Mouse (Mus musculus): Measurements from ENCODE around the gene Car11. TPM values are rescaled to one million over a fixed set of nuclear protein-coding genes. Genes with fewer than 3 reads are reported as not detected.

Gene Car11
- polyA plus RNA-seq, 1 experiment from 2014 or later: 8.8 TPM

DNA sequence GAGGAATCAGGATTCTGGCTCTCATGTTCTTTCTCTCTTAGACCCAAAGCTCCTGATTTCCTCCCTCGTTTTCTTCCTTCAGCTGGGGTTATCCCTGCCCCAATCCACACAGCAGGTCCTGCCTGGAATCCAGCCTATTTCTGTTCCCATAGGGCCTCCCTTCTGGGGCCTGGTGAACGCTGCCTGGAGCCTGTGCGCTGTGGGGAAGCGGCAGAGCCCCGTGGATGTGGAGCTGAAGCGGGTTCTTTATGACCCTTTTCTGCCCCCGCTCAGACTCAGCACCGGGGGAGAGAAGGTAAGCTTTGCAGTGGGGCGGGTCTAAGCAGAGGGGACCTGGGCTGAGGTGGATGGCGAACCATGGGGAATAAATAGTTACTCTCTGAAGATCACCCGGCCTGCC lies 1.4 kb downstream of the Car11 start:
- peak overlapping the region; percentile 46; the same call in 1 of the 2 replicates for H3K9ac ChIP-seq (ENCODE audit: low read depth, low read length)
- peak overlapping the region; percentile 58 for H3K4me2 ChIP-seq (replicated peaks; ENCODE audit: low read depth, low read length)
- H3K4me1 ChIP-seq (replicated peaks; ENCODE audit: control insufficient read depth, insufficient read depth, low read length): peaks cover 18% of the 10 kb centered on the region
- peaks cover 20% of the 10 kb centered on the region for H3K27me3 ChIP-seq (ENCODE audit: control insufficient read depth, insufficient read depth, low read length)
- no peaks in the 10 kb centered on the region for H3K9me3 ChIP-seq (ENCODE audit: control insufficient read depth, low read length)
- H3K27ac ChIP-seq (ENCODE audit: low read depth, low read length): no peak overlapping the region; the same call in 1 of the 2 replicates
- WGBS: 29% methylated on average over 11 of the region's 11 CpGs
- no peaks in the 10 kb centered on the region for H3K36me3 ChIP-seq (ENCODE audit: control insufficient read depth, insufficient read depth, low read length)
- DNase-seq (ENCODE audit: low spot score) (no peak), ATAC-seq (ENCODE audit: low FRiP score) (no peak)
- peak overlapping the region; percentile 33 for H3K4me3 ChIP-seq (ENCODE audit: low read depth, low read length)

DNA sequence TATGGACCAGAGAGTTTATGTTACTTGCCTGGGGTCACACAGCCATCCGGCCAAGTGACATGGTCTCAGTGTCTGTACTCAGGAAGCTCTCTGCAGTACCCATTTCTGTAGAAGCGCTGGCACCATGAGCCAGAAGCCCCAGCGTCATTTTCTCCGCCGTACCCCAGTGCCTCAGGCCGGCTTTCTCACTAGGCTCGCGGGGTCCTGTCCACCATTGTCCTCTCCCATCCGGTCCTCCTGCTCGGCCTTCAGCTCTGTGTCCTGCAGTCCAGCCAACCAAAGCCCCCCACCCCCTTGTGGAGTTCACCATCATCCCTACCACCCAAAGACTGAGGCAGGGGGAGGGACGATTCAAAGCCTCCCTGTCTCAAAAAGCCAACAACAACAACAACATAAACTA lies 2.0 kb downstream of the Car11 start:
- Histone ChIP-seq H3K4me1 (replicated peaks; ENCODE audit: control insufficient read depth, insufficient read depth, low read length) (peaks cover 23% of the 10 kb centered on the region), H3K27me3 (ENCODE audit: control insufficient read depth, insufficient read depth, low read length) (peaks cover 20% of the 10 kb centered on the region), H3K9me3 (ENCODE audit: control insufficient read depth, low read length) (no peaks in the 10 kb centered on the region), H3K4me2 (replicated peaks; ENCODE audit: low read depth, low read length) (no peak overlapping the region; the same call in 1 of the 2 replicates), H3K36me3 (ENCODE audit: control insufficient read depth, insufficient read depth, low read length) (no peaks in the 10 kb centered on the region), H3K27ac (ENCODE audit: low read depth, low read length) (no peak overlapping the region), H3K4me3 (ENCODE audit: low read depth, low read length) (no peak overlapping the region), H3K9ac (ENCODE audit: low read depth, low read length) (no peak overlapping the region)
- WGBS: 83% methylated on average over 11 of the region's 11 CpGs
- DNase-seq (ENCODE audit: low spot score) (no peak), ATAC-seq (ENCODE audit: low FRiP score) (no peak)

DNA sequence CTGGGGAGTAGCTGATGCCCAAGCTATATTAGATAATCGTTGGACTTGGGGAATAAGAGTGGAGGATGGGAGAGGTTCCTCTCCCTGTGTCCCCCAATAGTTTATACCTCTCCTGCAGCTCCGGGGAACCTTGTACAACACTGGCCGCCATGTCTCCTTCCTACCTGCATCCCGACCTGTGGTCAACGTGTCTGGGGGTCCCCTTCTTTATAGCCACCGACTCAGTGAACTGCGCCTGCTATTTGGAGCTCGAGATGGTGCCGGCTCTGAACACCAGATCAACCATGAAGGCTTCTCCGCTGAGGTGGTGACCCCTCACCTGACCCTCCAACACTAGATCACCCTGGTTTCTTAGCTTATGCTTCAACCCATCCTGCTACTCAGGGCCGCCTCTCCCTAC lies 2.7 kb downstream of the Car11 start:
- no peak overlapping the region for H3K9ac ChIP-seq (ENCODE audit: low read depth, low read length)
- H3K27ac ChIP-seq (ENCODE audit: low read depth, low read length): no peak overlapping the region
- no peaks in the 10 kb centered on the region for H3K36me3 ChIP-seq (ENCODE audit: control insufficient read depth, insufficient read depth, low read length)
- H3K4me3 ChIP-seq (ENCODE audit: low read depth, low read length): no peak overlapping the region
- no peak overlapping the region for H3K4me2 ChIP-seq (replicated peaks; ENCODE audit: low read depth, low read length)
- H3K27me3 ChIP-seq (ENCODE audit: control insufficient read depth, insufficient read depth, low read length): peaks cover 20% of the 10 kb centered on the region
- no peak for DNase-seq (ENCODE audit: low spot score)
- H3K4me1 ChIP-seq (replicated peaks; ENCODE audit: control insufficient read depth, insufficient read depth, low read length): peaks cover 24% of the 10 kb centered on the region
- no peak for ATAC-seq (ENCODE audit: low FRiP score)
- 90% methylated on average over 11 of the region's 11 CpGs for WGBS
- no peaks in the 10 kb centered on the region for H3K9me3 ChIP-seq (ENCODE audit: control insufficient read depth, low read length)

DNA sequence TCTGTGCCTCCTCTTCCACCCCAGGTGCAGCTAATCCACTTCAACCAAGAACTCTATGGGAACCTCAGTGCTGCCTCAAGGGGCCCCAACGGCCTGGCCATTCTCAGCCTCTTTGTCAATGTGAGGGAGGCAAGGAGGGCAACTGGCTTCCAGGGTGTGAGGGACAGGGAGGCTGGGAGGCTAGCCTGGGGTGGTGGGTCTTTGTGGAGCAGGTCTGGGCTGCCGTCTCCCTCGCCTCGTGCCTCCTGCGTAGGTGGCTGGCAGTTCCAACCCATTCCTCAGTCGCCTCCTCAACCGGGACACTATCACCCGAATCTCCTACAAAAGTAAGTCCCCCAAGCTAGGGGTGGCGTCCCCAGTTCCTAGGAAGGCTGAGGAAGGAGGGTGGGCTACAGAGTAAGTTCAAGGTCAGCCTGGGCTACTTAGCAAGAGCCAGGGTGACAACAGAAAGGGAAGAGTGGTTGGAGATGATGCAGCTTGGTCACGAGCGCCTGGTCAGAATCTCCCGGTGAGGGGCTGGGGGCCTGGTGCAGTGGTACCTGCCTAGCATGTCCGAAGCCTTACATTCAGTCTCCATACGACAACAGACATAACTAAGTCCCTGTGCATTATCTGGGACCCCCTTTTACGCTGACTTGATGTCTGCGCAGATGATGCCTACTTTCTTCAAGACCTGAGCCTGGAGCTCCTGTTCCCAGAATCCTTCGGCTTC lies 3.3 kb downstream of the Car11 start:
- ATAC-seq (ENCODE audit: low FRiP score) (no peak), DNase-seq (ENCODE audit: low spot score) (no peak)
- Histone ChIP-seq H3K9me3 (ENCODE audit: control insufficient read depth, low read length) (no peaks in the 10 kb centered on the region), H3K27ac (ENCODE audit: low read depth, low read length) (no peak overlapping the region), H3K27me3 (ENCODE audit: control insufficient read depth, insufficient read depth, low read length) (peaks cover 20% of the 10 kb centered on the region), H3K4me2 (replicated peaks; ENCODE audit: low read depth, low read length) (no peak overlapping the region), H3K9ac (ENCODE audit: low read depth, low read length) (no peak overlapping the region), H3K4me3 (ENCODE audit: low read depth, low read length) (no peak overlapping the region), H3K4me1 (replicated peaks; ENCODE audit: control insufficient read depth, insufficient read depth, low read length) (peaks cover 30% of the 10 kb centered on the region), H3K36me3 (ENCODE audit: control insufficient read depth, insufficient read depth, low read length) (no peaks in the 10 kb centered on the region)
- 89% methylated on average over 17 of the region's 17 CpGs for WGBS

DNA sequence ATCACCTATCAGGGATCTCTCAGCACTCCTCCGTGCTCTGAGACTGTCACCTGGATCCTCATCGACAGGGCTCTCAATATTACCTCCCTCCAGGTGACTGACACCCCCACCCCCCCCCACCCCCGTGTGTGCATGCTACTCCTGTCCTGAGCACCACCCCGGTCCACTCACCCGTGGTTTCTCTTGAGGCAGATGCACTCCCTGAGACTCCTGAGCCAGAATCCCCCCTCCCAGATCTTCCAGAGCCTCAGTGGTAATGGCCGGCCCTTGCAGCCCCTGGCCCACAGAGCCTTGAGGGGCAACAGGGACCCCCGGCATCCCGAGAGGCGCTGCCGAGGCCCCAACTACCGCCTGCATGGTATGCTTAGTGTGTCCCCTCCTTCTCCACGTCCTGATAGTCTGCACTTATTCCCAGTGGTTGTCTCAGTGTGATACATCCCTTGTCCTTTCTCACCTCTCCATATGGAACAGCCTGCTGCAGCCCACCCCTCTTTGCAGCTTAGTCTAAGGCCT lies 3.9 kb downstream of the Car11 start:
- Histone ChIP-seq H3K27ac (ENCODE audit: low read depth, low read length) (peak overlapping the region; percentile 81), H3K4me3 (ENCODE audit: low read depth, low read length) (peak overlapping the region; percentile 39), H3K4me2 (replicated peaks; ENCODE audit: low read depth, low read length) (peak overlapping the region; percentile 95), H3K9me3 (ENCODE audit: control insufficient read depth, low read length) (no peaks in the 10 kb centered on the region), H3K4me1 (replicated peaks; ENCODE audit: control insufficient read depth, insufficient read depth, low read length) (peaks cover 35% of the 10 kb centered on the region), H3K9ac (ENCODE audit: low read depth, low read length) (peak overlapping the region; percentile 50; the same call in 1 of the 2 replicates), H3K36me3 (ENCODE audit: control insufficient read depth, insufficient read depth, low read length) (no peaks in the 10 kb centered on the region), H3K27me3 (ENCODE audit: control insufficient read depth, insufficient read depth, low read length) (peaks cover 18% of the 10 kb centered on the region)
- WGBS: 45% methylated on average over 12 of the region's 12 CpGs
- ATAC-seq (ENCODE audit: low FRiP score): no peak
- no peak for DNase-seq (ENCODE audit: low spot score)

DNA sequence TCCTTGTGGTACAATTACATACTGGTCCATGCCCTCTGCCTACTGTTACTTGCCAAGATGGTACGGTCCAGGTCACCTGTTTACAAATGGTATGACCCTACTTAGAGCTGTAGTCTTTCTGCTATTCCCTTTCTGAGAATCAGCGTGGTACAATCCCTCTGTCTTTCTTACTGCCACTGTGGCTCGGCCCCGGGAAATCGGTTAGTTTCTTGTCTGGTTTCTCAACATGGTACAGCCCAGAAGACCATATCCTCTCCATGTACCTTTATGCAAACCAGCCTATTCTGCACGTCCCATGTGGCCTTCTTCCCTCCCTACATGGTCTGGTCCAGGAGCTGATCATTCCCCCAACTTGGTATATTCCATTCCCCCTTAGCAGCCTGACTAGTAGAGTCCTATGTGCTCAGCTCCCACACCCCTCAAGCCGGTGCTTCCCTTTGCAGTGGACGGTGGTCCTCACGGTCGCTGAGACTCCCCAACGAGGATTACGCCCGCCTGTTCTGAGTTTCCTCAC lies 4.5 kb downstream of the Car11 start:
- Histone ChIP-seq H3K4me2 (replicated peaks; ENCODE audit: low read depth, low read length) (peak overlapping the region; percentile 95), H3K27me3 (ENCODE audit: control insufficient read depth, insufficient read depth, low read length) (peaks cover 13% of the 10 kb centered on the region), H3K9ac (ENCODE audit: low read depth, low read length) (peak overlapping the region; percentile 50; the same call in 1 of the 2 replicates), H3K4me1 (replicated peaks; ENCODE audit: control insufficient read depth, insufficient read depth, low read length) (peaks cover 39% of the 10 kb centered on the region), H3K4me3 (ENCODE audit: low read depth, low read length) (peak overlapping the region; percentile 39), H3K9me3 (ENCODE audit: control insufficient read depth, low read length) (no peaks in the 10 kb centered on the region), H3K27ac (ENCODE audit: low read depth, low read length) (peak overlapping the region; percentile 81), H3K36me3 (ENCODE audit: control insufficient read depth, insufficient read depth, low read length) (no peaks in the 10 kb centered on the region)
- DNase-seq (ENCODE audit: low spot score): peak; percentile 80
- 1% methylated on average over 13 of the region's 13 CpGs for WGBS
- peak; percentile 62 for ATAC-seq (ENCODE audit: low FRiP score)

DNA sequence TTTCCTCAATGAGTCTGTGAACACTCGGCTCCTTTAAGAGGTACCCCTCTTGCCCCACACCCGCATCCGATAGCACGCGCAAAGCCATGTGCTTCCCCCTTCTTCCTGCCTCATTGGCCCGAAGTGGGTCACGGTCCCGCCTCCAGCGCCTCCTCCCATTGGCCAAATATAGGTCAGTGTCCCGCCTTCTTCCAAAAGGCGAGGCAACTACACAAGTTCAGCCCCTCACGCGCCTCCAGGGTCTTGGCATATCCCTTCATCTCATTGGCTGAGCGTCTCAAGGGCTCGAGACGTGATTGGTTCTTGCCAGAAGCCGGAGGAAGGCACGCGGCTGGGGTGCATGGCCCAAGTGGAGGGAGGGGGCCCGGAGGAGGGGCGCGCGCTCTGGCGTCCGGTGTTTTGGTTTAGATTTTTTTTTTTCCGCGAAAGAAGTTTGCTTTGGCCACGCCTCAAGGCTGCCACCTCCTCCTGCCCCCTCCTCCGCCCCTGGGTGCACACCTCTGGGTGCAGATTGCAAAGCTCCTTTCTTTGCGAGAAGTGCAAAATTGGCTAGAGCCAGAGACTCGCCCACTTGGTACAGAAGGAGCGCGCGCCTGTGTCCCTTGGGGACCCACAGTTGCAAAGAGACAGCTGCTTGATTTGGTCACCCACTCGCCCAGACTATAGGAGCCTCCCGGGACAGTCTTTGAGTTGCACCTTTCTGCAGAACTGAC lies 5.2 kb downstream of the Car11 start, which contains the start of gene Dbp:
Dbp (plus strand) TSS at position 359 of the 713 bp plus-strand sequence.
- peak within 1 kb of the TSS; percentile 95 for H3K4me2 ChIP-seq (replicated peaks; ENCODE audit: low read depth, low read length)
- peaks cover 7% of the 10 kb centered on the region for H3K27me3 ChIP-seq (ENCODE audit: control insufficient read depth, insufficient read depth, low read length)
- H3K4me1 ChIP-seq (replicated peaks; ENCODE audit: control insufficient read depth, insufficient read depth, low read length): peaks cover 46% of the 10 kb centered on the region
- no peaks in the 10 kb centered on the region for H3K9me3 ChIP-seq (ENCODE audit: control insufficient read depth, low read length)
- no peaks in the 10 kb centered on the region for H3K36me3 ChIP-seq (ENCODE audit: control insufficient read depth, insufficient read depth, low read length)
- ATAC-seq (ENCODE audit: low FRiP score) (peak; percentile 83), DNase-seq (ENCODE audit: low spot score) (peak; percentile 98)
- peak within 1 kb of the TSS; percentile 81 for H3K27ac ChIP-seq (ENCODE audit: low read depth, low read length)
- WGBS: under 1% methylated on average over 35 of the region's 36 CpGs
- H3K4me3 ChIP-seq (ENCODE audit: low read depth, low read length): peak within 1 kb of the TSS; percentile 54
- peak within 1 kb of the TSS; percentile 50; the same call in 1 of the 2 replicates for H3K9ac ChIP-seq (ENCODE audit: low read depth, low read length)

DNA sequence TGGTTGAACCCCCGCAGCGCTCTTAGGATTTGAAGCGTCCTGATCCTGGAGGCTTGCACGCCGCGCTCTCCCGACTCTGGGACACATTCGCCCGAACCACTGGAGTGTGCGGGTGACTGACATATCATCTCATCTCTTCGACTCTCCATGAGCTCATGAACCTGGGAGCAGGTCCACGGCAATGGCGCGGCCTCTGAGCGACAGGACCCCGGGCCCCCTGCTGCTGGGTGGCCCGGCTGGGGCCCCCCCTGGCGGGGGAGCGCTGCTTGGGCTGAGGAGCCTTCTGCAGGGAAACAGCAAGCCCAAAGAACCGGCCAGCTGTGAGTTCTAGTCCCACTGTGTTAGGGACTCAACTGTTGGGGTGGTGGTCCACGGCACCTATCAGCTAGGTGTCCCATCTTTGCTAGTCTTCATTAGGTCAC lies 5.8 kb downstream of the Car11 start:
- DNase-seq (ENCODE audit: low spot score) (no peak), ATAC-seq (ENCODE audit: low FRiP score) (0 out of 2 replicates have a peak, but pooled peaks have one; percentile 0)
- peak overlapping the region; percentile 95 for H3K4me2 ChIP-seq (replicated peaks; ENCODE audit: low read depth, low read length)
- no peaks in the 10 kb centered on the region for H3K36me3 ChIP-seq (ENCODE audit: control insufficient read depth, insufficient read depth, low read length)
- WGBS: under 1% methylated on average over 21 of the region's 21 CpGs
- H3K4me3 ChIP-seq (ENCODE audit: low read depth, low read length): peak overlapping the region; percentile 54
- H3K27ac ChIP-seq (ENCODE audit: low read depth, low read length): peak overlapping the region; percentile 56; the same call in 1 of the 2 replicates
- no peaks in the 10 kb centered on the region for H3K9me3 ChIP-seq (ENCODE audit: control insufficient read depth, low read length)
- peaks cover 43% of the 10 kb centered on the region for H3K4me1 ChIP-seq (replicated peaks; ENCODE audit: control insufficient read depth, insufficient read depth, low read length)
- peak overlapping the region; percentile 38; the same call in 1 of the 2 replicates for H3K9ac ChIP-seq (ENCODE audit: low read depth, low read length)
- H3K27me3 ChIP-seq (ENCODE audit: control insufficient read depth, insufficient read depth, low read length): peaks cover 2% of the 10 kb centered on the region

Measured in hindbrain, embryonic 11.5 days (tissue).